Mouse (Mus musculus): Measurements from ENCODE around the gene Sdhd.

- TF ChIP-seq POLR2A (IDR thresholded peaks at IDR 0.05; ENCODE audit: control insufficient read depth in 1 of 2, insufficient read depth in 1 of 2, low read depth in 1 of 2, low read length in 2 of 2, poor library complexity in 1 of 2) (no peak), TAL1 (IDR thresholded peaks at IDR 0.05; ENCODE audit: low read length) (no peak), KAT2A (conservative IDR thresholded peaks at IDR 0.05; ENCODE audit: low read depth, low read length) (no peak), CTCF (IDR thresholded peaks at IDR 0.05 in 2 of 3, conservative IDR thresholded peaks at IDR 0.05 in 1 of 3; ENCODE audit: control insufficient read depth in 1 of 3, insufficient read depth in 1 of 3, low read depth in 2 of 3, low read length in 3 of 3, poor library complexity in 1 of 3, severe bottlenecking in 1 of 3) (no peak), GATA1 (IDR thresholded peaks at IDR 0.05; ENCODE audit: low read depth, low read length) (no peak), CHD2 (IDR thresholded peaks at IDR 0.05; ENCODE audit: low read length) (no peak), NELFE (IDR thresholded peaks at IDR 0.05; ENCODE audit: low read depth, low read length) (no peak)
These were observed 51.4 kb downstream of the Sdhd start for GRCm38 (mm10) chr9:50552206-50552605.

All from MEL (cell line).